Mouse (Mus musculus): ENCODE results near the gene Bsx. TPM values are rescaled to one million over a fixed set of nuclear protein-coding genes. Genes with fewer than 3 reads are reported as not detected.

Gene Bsx
- polyA plus RNA-seq, 1 experiment from 2014 or later, result not detected

DNA sequence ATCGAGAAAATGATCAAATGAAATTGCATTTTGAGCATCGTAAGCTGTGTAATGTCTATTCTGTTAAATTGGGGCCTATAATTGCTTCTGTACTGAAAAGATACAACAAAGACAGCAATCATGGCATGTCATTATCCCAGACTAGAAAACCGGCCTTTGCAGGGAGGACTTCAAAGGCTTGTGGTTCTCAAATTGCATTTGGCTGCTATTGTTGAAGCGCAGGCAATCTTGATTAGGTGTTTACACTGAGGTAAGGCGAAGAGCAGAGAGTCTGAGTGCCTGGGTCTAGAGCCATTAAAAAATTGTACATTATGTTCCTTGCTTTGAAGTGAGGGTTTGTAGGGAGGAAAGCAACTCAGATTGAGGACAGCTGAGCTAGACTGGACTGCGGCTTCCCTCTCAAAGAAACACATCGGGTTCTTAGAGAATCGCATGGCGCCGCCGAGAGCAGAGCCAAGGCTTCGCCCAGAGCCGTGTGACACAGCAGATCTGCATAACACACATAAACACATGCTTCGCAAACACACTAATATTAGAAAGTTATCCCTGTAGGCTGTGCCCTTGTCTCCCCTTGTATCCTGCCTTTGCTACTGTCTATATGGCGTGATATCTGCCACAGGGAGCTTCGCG, 53.5 kb downstream of the Bsx start:
- no peaks in the 10 kb centered on the region for H3K27me3 ChIP-seq (ENCODE audit: control insufficient read depth, insufficient read depth, low read depth, low read length)
- H3K4me2 ChIP-seq (ENCODE audit: low read depth, low read length), result no peak overlapping the region
- no peak for ATAC-seq (ENCODE audit: low read depth)
- H3K36me3 ChIP-seq (ENCODE audit: control insufficient read depth, insufficient read depth, low read length), result no peaks in the 10 kb centered on the region
- no peak overlapping the region for H3K4me3 ChIP-seq (ENCODE audit: low read length)
- H3K4me1 ChIP-seq (replicated peaks; ENCODE audit: control insufficient read depth, insufficient read depth, low read length), result no peaks in the 10 kb centered on the region
- 58% methylated on average over 17 of the region's 17 CpGs for WGBS
- H3K9me3 ChIP-seq (ENCODE audit: control insufficient read depth, low read length), result no peaks in the 10 kb centered on the region
- no peak overlapping the region for H3K27ac ChIP-seq (ENCODE audit: low read length)
- no peak overlapping the region for H3K9ac ChIP-seq (ENCODE audit: low read length)

Other genes starting within 250 kb of the Bsx start
- gene Gm21915, start 203.5 kb upstream of the Bsx start, polyA plus RNA-seq (2015; fragmentation: Nextera tagmentation; extraction: Ambion mirVana), result not detected in 2 replicates
- gene Clmp, start 188.2 kb upstream of the Bsx start, polyA plus RNA-seq (2015; fragmentation: Nextera tagmentation; extraction: Ambion mirVana), result 9.8 and 10.8 TPM in 2 replicates
- 2,362 and 2,391 TPM in 2 replicates for gene Hspa8, start 73.1 kb upstream of the Bsx start, polyA plus RNA-seq (2015; fragmentation: Nextera tagmentation; extraction: Ambion mirVana)
- 0.75 and 1.3 TPM in 2 replicates for gene Jhy, start 90.0 kb downstream of the Bsx start, polyA plus RNA-seq (2015; fragmentation: Nextera tagmentation; extraction: Ambion mirVana)
- gene Crtam, start 130.5 kb downstream of the Bsx start, polyA plus RNA-seq (2015; fragmentation: Nextera tagmentation; extraction: Ambion mirVana), result not detected in 2 replicates

Measured in lung, embryonic 16.5 days (tissue).